Mouse (Mus musculus) neural tube, embryonic 10.5 days (tissue): ENCODE results near the gene Chd5.

Experiments used
- DNase-seq: peaks from one replicate; pipeline ENCODE4 v3.0.0-alpha.2; 2017; ENCODE audit warnings: low spot score; ENCODE audit errors: extremely low spot score

The Chd5 gene

DNA sequence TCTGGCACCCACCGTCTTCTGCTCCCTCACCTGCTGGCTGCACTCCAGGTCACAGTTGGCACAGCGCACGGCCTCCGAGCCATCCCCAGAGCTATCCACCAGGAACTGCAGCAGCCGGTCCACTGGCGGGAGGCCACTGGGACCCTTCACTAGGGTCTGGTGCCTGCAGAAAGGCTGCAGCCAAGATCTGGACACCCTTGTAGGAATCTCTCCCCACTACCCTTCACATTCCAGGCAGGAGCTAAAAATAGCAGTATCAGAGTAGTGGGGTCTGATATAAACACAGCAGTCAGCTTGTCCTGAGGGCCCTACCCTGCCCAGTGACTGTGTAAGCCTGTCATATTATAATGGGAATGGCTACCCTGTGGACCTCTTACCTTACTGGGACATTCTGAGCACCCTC, 20.8 kb upstream of the Chd5 start:
- no peak for DNase-seq

- peak; percentile 52 for DNase-seq
These were observed 19.8 kb upstream of the Chd5 start, which contains the start of gene Rnf207 for GRCm38 (mm10) chr4:152318517-152319234. Rnf207 (minus strand) TSS chr4:152318993.

DNA sequence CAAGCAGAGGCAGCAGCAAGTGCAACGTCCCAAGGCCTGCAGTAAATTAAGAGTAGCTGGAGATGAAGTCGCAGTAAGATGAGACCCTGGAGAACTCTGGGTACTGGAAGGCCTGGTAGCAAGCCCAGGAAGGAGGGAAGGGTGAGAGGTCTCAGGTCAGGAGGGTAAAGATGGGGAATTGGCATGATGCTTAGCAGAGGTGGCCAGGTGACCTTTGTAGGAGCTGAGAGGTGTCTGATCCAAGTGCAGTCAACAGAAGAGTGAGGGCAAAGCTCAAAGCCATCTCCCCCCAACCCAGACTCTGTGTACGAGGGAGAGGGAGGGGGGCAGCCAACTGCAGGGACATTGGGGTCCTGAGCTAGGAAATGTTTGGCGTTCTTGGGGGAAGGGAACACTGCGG, 17.0 kb upstream of the Chd5 start:
- DNase-seq = no peak

GRCm38 (mm10) chr4:152324641-152325562, 13.5 kb upstream of the Chd5 start:
- no peak for DNase-seq

DNA sequence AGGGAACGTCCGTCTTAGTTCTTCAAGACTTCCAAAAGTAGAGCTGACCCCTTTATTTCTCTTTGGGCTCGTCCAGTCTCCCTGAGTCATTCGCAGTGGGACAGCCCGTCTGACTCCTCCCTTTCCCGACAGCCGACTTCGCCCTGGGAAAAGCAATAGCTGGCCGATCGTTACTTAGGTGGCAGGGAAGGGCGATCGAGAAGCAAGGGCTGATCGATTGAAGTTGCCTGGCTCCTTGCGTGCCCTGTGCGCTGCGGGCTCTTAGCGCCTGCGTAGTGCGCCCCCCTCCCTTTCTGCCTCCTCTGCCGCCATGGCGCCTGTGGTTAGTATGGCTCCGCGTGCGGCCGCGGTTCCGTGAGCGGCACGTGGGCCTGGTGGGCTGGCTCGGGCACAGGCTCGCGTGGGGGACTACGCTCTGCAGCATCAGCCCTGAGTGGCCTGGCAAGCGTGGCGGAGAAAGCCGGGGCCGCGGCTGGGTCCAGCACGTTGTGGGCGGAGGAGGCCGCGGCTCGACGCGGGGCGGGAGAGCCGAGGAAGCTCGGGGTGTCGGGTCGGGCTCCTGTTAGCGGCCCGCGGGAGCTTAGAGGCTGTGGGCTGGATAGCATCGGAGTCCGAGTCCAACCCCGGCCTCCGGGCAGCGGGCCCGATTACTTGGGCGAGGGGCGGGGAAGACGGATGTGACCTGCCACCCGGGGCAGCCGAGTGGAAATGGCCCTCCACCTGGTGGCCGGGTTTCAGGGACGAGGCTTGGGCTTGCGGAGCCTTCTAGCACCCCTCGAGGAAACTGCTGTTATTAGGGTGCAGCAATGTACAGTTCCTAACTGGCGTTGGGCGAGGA, 12.7 kb upstream of the Chd5 start, which contains the start of gene Rpl22:
Rpl22 (plus strand) TSS at position 169 of the 838 bp plus-strand sequence.
- peak; percentile 92 for DNase-seq

- DNase-seq = no peak
These were observed 11.9 kb upstream of the Chd5 start for GRCm38 (mm10) chr4:152326543-152326942.

- no peak for DNase-seq
These were observed 9.8 kb upstream of the Chd5 start for GRCm38 (mm10) chr4:152328691-152329090.

GRCm38 (mm10) chr4:152332952-152333351, 5.5 kb upstream of the Chd5 start:
- DNase-seq = peak; percentile 67

DNA sequence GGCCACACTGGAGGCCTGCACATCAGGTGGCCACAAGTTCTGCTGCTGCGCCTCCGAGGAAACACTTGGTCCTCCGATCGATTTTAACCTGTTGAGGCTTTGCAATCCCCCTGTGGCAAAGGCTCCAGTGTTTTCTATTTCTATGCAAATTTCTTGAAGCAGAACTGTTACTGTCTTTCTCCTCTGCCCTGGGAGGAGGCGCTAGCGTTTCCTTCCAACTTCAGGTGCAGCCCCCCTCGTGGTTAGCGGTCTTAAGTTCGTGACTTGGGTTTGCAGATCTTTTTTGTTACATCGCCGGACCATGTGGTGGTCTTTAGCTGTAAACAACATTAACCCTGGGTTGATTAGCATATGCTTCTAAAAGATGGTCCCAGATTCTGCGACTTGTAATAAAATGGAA, 4.9 kb upstream of the Chd5 start:
- no peak for DNase-seq

DNA sequence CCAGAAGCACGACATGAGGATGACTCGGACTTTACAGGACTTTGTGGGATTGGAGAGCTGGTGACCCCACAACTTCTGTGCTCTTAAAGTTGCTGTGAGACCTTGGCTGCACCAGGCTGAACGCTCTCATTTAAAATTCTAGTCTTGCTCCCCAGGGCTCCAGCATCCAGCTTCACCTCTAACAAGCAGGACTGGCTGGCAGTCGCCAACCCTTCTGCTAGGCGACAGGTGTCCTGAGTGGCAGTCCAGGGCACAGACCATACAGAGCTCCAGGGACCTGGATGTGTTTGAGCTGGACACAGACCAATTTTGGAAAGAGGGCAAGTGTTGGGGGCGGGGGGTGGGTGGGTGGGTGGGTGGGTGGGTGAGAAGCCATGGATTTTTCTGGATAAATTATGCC, 679 bp upstream of the Chd5 start:
- no peak for DNase-seq

DNA sequence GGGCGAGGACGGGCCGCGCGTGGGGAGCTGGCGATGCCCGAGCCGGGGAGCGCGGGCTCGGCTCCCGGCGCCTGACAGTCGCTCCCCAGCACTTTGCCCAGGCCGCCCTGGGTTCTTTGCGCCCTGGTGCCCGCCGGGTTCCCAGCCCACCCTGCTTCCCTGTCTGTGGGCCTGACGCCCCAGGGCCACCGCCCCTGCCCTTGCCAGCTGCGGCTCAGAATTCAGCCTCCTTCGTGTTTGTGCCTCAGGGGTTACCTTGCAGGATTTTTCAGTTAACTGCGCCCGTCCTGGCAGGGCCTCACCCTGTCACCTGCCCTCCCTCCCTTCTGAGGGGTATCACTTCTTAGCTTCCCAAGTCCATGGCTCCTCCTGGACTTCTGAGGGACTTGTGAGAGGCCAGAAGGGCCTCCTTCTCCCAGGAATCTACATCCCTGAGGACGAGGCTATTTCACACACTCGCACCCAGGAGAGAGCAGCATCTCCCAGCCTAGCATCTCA, 891 bp downstream of the Chd5 start:
- DNase-seq = no peak

GRCm38 (mm10) chr4:152340584-152341284, 2.3 kb downstream of the Chd5 start:
- peak; percentile 34 for DNase-seq

DNA sequence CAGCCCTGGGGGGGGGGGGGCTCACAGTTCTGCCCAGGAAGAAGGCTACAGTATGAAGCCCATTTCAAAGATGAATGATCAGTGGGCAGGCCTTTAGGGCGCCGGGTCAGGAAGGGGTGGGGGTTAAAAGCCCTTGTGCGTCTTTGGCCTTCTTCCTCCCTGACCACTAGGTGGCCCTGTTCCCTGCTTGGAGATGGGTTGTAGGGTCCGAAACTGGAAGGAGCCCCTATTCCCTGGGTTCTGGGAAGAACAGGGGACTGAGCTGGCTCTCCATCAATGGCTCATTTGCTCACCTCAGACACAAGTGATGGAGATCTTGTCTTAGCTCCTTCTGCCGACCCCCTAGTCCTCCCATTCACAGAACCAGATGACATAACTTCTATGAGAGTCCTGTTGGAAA, 4.8 kb downstream of the Chd5 start:
- DNase-seq = peak; percentile 47

DNA sequence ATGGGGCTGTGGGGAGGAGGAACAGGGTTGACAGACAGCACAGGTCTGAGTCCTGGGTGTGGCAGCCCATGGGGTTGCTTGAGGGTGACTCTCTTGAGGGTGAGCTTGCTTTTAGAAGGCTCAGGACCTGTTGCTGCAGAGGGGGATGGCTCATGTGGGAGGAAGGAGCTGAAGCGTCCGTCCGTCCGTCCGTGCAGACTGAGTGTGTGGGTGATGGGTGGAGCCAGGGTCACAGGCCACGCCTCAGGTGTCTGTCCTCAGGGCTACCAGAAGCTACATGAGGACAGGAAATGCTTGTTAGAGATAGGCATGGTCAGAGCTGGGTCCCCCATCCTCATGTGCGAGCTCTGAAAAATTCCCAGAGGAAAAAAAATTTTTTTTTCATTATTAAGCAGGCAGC, 6.2 kb downstream of the Chd5 start:
- no peak for DNase-seq

GRCm38 (mm10) chr4:152345120-152345889, 6.9 kb downstream of the Chd5 start:
- no peak for DNase-seq

- no peak for DNase-seq
These were observed 11.5 kb downstream of the Chd5 start for GRCm38 (mm10) chr4:152349837-152350381.

GRCm38 (mm10) chr4:152350722-152351421, 12.4 kb downstream of the Chd5 start:
- DNase-seq = no peak

DNA sequence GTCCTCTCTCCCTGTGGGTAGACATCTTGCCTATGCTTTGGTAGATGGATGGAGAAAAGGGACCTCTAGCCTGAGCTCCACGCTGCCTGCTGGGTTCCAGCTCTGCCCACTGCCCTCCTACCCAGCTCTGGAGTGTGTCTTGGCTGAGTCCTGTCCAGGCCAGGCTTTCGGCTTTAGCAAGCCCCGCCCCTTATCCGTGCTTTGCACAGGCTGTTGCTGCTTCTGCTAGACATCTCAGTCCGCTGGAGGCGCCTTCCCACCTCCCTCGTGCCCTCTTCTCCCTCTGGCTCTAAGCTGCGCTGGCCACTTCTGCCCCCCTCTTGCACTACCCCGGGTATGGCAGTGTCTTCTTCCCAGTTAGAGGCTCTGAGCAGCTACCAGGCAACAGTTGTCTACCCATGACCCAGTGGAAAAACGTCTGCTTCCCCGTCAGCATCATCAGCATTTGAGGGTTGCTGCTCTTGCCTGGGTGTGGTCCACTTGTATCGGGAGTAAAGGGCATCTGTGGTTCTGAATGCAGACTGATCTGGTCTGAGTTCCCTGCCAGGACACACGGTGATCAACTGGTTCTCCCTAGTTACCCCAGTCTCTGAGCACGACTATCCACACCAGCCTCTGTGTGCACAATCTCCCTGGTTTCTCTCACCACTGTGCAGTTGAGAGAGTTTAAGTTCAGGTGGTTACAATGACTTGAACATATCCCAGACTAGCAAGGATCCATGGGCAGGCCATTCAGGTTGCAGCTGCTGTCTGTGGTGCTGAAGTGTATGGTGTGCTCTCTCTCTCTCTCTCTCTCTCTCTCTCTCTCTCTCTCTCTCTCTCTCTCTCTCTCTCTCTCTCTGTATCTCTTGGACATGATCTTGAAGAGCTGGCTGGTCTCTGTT, 13.2 kb downstream of the Chd5 start:
- DNase-seq = no peak
